Mouse (Mus musculus): ENCODE data around the gene Isy1. TPM values are rescaled to one million over a fixed set of nuclear protein-coding genes. Genes with fewer than 3 reads are reported as not detected.

The Isy1 gene
- polyA plus RNA-seq, 1 experiment from 2014 or later, result 57.3 TPM

DNA sequence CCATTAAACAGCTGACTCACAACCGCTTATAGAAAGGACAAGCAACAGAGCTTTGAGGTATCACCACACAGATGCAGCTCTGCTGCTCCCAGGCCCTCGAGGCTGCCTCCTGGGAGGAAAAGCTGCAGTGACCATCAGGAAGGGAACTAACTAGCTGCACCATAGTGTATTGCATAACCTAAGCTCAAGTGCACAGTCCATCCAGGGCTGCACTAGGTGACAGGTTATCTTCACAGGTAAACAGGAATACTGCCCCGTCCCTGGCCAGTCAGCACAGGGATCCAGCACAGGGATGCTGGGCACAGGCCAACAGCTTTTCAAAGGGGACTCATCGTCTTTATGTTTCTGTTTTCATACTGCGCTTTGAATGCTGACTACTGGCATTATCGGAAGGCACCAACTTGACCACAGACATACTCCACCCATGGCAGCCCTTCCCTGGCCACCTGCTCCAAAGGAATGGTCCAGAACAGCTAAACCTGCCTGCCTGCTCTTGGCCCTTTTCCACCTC is 28.9 kb downstream of the Isy1 start:
- peaks cover 39% of the 10 kb centered on the region for H3K4me1 ChIP-seq
- no peaks in the 10 kb centered on the region for H3K9me3 ChIP-seq (replicated peaks)
- no peak for ATAC-seq (replicated peaks; ENCODE audit: low FRiP score)
- no peaks in the 10 kb centered on the region for H3K27me3 ChIP-seq
- H3K27ac ChIP-seq, result no peak overlapping the region
- no peak overlapping the region for H3K9ac ChIP-seq
- H3K4me2 ChIP-seq, result peak overlapping the region; percentile 94
- WGBS, result 85% methylated on average over 6 of the region's 6 CpGs
- H3K4me3 ChIP-seq (replicated peaks), result peak overlapping the region; percentile 86
- peaks cover under 1% of the 10 kb centered on the region; the same call in 1 of the 2 replicates for H3K36me3 ChIP-seq

DNA sequence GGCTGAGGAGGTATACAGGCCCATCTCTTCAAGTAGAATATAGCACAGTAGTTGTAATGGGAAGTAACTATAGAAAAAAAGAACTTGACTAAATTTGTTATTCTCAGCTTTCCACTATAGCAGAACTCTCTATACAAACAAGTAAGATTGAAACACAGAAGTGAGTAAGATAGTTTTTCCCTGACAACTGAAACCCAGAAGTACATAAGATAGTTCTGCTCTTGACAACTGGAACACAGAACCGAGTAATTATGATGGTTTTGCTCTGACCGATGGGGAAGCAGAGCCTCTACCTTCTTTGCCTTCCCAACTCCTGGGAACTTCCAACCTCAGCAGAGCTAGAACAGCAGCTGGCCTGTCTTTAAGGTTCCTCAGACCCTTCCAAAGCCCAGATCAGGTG is 29.5 kb downstream of the Isy1 start:
- Histone ChIP-seq H3K9ac (no peak overlapping the region), H3K9me3 (replicated peaks) (no peaks in the 10 kb centered on the region), H3K27me3 (no peaks in the 10 kb centered on the region), H3K4me3 (replicated peaks) (no peak overlapping the region), H3K27ac (no peak overlapping the region), H3K36me3 (no peaks in the 10 kb centered on the region; the same call in 1 of the 2 replicates), H3K4me1 (peaks cover 39% of the 10 kb centered on the region), H3K4me2 (peak overlapping the region; percentile 94; the same call in 1 of the 2 replicates)
- ATAC-seq (replicated peaks; ENCODE audit: low FRiP score), result no peak
- WGBS, result 90% methylated on average over 2 of the region's 2 CpGs

GRCm38 (mm10) chr6:87808521-87808920 is 30.1 kb downstream of the Isy1 start:
- Histone ChIP-seq H3K9me3 (replicated peaks) (no peaks in the 10 kb centered on the region), H3K36me3 (no peaks in the 10 kb centered on the region), H3K4me2 (no peak overlapping the region), H3K9ac (no peak overlapping the region), H3K27ac (no peak overlapping the region), H3K4me1 (peaks cover 37% of the 10 kb centered on the region), H3K27me3 (no peaks in the 10 kb centered on the region), H3K4me3 (replicated peaks) (no peak overlapping the region)
- no peak for ATAC-seq (replicated peaks; ENCODE audit: low FRiP score)
- 77% methylated on average over 3 of the region's 3 CpGs for WGBS

GRCm38 (mm10) chr6:87807735-87808440 is 30.7 kb downstream of the Isy1 start:
- H3K9ac ChIP-seq, result no peak overlapping the region
- no peak overlapping the region for H3K4me2 ChIP-seq
- no peak for ATAC-seq (replicated peaks; ENCODE audit: low FRiP score)
- no peaks in the 10 kb centered on the region for H3K9me3 ChIP-seq (replicated peaks)
- no peaks in the 10 kb centered on the region for H3K36me3 ChIP-seq
- H3K27me3 ChIP-seq, result no peaks in the 10 kb centered on the region
- no peak overlapping the region for H3K27ac ChIP-seq
- H3K4me3 ChIP-seq (replicated peaks), result no peak overlapping the region
- peaks cover 32% of the 10 kb centered on the region for H3K4me1 ChIP-seq
- 85% methylated on average over 4 of the region's 4 CpGs for WGBS

DNA sequence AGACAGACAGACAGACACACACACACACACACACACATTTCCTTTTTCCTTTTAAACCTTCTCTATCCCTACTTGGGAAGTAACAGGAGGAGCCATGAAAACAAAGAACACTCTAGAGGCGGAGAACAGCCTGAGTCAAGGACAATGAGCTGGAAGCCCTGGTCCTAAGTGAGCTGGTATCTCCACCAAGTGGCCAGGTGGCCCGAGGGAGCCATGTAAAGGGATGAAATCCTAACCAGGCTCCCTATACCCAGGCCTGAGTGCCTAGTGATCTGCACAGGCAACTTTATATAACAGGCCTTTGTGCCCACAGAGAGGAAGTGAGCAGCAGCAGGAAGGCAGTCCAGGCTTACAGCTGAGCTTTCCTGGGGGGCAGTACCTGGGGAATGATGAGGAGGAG is 31.7 kb downstream of the Isy1 start:
- Histone ChIP-seq H3K4me2 (no peak overlapping the region), H3K4me3 (replicated peaks) (no peak overlapping the region), H3K4me1 (peaks cover 23% of the 10 kb centered on the region), H3K9ac (no peak overlapping the region), H3K9me3 (replicated peaks) (no peaks in the 10 kb centered on the region), H3K27ac (peak overlapping the region; percentile 9; the same call in 1 of the 2 replicates), H3K27me3 (no peaks in the 10 kb centered on the region), H3K36me3 (no peaks in the 10 kb centered on the region)
- no peak for ATAC-seq (replicated peaks; ENCODE audit: low FRiP score)
- WGBS, result 49% methylated on average over 2 of the region's 2 CpGs

DNA sequence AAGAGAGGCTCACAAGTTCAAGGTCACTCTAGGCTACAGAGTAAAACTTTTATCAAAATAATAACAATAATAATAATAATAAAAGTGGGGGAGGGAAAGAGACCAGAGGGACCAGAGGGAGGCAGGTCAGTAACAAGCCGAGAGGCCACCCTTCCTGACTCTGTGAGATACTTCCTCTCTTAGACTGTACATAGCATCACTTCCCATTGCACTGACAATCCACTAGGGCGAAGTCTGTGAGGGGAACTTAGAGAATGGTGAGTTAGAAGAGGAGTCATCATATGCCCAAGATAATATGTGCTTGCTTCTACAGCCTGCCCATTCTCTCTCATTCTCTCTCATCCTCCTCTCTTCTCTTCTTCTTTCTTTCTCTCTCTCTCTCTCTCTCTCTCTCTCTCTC is 32.6 kb downstream of the Isy1 start:
- H3K36me3 ChIP-seq, result no peaks in the 10 kb centered on the region
- no peak overlapping the region for H3K4me3 ChIP-seq (replicated peaks)
- H3K9ac ChIP-seq, result no peak overlapping the region
- no peaks in the 10 kb centered on the region for H3K9me3 ChIP-seq (replicated peaks)
- H3K4me2 ChIP-seq, result no peak overlapping the region
- no peaks in the 10 kb centered on the region for H3K27me3 ChIP-seq
- 74% methylated on average over 2 of the region's 2 CpGs for WGBS
- peaks cover 23% of the 10 kb centered on the region for H3K4me1 ChIP-seq
- H3K27ac ChIP-seq, result no peak overlapping the region
- no peak for ATAC-seq (replicated peaks; ENCODE audit: low FRiP score)

DNA sequence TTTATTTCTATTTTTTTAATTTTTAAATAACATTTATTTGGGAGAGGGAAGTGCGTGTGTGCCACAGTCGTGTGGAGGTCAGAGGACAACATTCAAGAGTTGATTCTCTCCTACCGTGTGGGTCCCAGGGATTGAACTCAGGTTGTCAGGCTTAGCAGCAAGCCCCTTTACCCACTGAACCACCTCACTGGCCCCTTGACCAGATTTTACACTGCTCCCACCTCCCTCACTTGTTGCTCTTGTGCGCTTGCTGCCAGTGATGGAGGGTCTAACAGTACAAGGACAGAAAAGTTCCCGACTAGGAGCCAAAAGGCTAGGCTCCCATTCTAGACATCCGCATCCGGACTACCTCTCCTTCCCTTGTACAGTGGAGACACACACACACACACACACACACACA is 33.1 kb downstream of the Isy1 start:
- WGBS, result 89% methylated on average over 7 of the region's 7 CpGs
- no peaks in the 10 kb centered on the region for H3K9me3 ChIP-seq (replicated peaks)
- no peaks in the 10 kb centered on the region for H3K27me3 ChIP-seq
- H3K4me1 ChIP-seq, result peaks cover 18% of the 10 kb centered on the region
- H3K4me3 ChIP-seq (replicated peaks), result no peak overlapping the region
- no peak overlapping the region for H3K9ac ChIP-seq
- no peak for ATAC-seq (replicated peaks; ENCODE audit: low FRiP score)
- H3K27ac ChIP-seq, result no peak overlapping the region
- no peaks in the 10 kb centered on the region for H3K36me3 ChIP-seq
- no peak overlapping the region for H3K4me2 ChIP-seq

DNA sequence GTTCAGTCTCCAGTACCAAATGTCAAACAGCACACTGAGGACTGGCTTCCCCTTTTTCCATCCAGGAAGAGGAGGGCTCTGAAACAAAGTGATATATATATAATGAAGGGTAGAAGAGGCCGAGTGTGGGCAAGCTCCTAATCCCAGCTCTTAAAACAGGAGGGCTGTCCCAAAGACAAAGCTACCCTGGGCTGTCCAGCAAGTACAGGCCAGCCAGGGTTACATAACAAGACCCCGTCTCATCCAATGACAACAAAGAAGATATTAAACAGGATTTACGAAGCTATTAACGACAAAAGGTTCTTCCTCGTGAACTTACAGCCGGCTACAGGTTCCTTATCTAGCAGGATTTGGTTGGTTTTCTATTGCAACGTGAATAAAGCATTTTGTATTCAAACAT is 33.7 kb downstream of the Isy1 start:
- no peaks in the 10 kb centered on the region for H3K9me3 ChIP-seq (replicated peaks)
- peaks cover 13% of the 10 kb centered on the region for H3K4me1 ChIP-seq
- no peak overlapping the region for H3K4me3 ChIP-seq (replicated peaks)
- ATAC-seq (replicated peaks; ENCODE audit: low FRiP score), result no peak
- no peak overlapping the region for H3K27ac ChIP-seq
- no peaks in the 10 kb centered on the region for H3K27me3 ChIP-seq
- no peak overlapping the region for H3K4me2 ChIP-seq
- no peak overlapping the region for H3K9ac ChIP-seq
- no peaks in the 10 kb centered on the region for H3K36me3 ChIP-seq
- WGBS, result 56% methylated on average over 7 of the region's 7 CpGs

DNA sequence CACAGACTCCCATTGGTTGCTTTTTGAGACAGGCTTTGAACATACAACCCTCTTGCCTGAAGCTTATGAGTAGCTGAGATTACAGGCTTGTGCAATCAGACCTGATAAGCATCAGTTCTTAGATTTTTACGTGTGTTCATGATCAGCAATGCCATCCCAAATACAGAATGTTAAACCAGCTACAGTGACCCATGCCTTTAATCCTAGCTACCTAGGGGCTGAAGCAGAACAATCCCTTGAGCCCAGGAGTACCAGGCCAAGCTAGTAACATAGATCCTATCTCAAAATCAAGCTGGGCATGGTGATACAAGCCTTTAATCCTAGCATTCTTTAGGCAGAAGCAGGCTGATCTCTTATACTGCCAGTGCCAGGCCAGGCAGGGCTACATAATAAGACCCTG is 34.6 kb downstream of the Isy1 start:
- Histone ChIP-seq H3K4me2 (no peak overlapping the region), H3K4me1 (peaks cover 6% of the 10 kb centered on the region; the same call in 1 of the 2 replicates), H3K9ac (no peak overlapping the region), H3K27me3 (no peaks in the 10 kb centered on the region), H3K36me3 (no peaks in the 10 kb centered on the region), H3K27ac (no peak overlapping the region), H3K4me3 (replicated peaks) (no peak overlapping the region), H3K9me3 (replicated peaks) (no peaks in the 10 kb centered on the region)
- no peak for ATAC-seq (replicated peaks; ENCODE audit: low FRiP score)
- WGBS, result 77% methylated on average over 1 of the region's 1 CpGs

DNA sequence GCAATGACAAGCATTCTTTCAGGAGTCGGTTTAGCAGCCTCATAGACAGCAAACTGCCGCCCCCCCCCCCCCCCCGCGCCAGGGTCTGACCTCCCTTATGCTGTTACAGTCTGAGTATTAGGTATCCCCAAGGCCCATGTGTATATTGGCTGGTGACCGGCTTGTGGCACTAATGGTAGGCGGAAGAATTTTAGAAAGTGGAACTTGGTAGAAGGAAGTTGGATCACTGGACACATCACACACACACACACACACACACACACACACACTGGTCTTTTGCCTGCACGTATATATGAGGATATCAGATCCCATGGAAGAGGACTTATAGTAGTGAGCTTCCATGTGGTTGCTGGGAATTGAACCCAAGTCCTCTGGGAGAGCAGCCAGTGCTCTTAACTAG is 36.1 kb downstream of the Isy1 start:
- H3K9ac ChIP-seq, result no peak overlapping the region
- ATAC-seq (replicated peaks; ENCODE audit: low FRiP score), result no peak
- WGBS, result 90% methylated on average over 5 of the region's 7 CpGs
- no peak overlapping the region for H3K4me3 ChIP-seq (replicated peaks)
- H3K4me2 ChIP-seq, result no peak overlapping the region
- no peaks in the 10 kb centered on the region for H3K9me3 ChIP-seq (replicated peaks)
- no peak overlapping the region for H3K27ac ChIP-seq
- peaks cover 12% of the 10 kb centered on the region for H3K4me1 ChIP-seq
- H3K27me3 ChIP-seq, result no peaks in the 10 kb centered on the region
- no peaks in the 10 kb centered on the region for H3K36me3 ChIP-seq

DNA sequence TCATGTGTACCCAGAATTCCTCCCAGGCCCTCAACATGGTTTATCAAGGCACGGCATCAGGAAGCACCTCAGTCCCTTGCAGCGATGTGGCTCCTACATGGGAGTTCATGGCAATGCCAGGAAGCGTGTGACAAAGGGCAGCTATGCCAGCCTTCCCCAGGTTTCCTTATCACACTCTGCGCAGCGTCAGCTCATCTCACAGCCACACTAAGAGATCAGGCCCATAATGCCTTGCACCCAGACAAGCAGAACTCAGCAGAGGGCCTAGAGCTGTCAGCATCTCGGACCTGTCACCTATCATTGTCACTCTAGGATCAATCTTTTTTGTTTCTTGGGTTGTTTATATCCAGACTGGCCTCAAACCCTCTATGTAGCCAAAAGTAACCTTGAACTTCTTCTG is 39.0 kb downstream of the Isy1 start:
- peaks cover 11% of the 10 kb centered on the region for H3K4me1 ChIP-seq
- H3K9ac ChIP-seq, result no peak overlapping the region
- H3K27me3 ChIP-seq, result no peaks in the 10 kb centered on the region
- H3K36me3 ChIP-seq, result 0 out of 2 replicates have a peak, but pooled peaks cover 1% of the 10 kb centered on the region
- H3K9me3 ChIP-seq (replicated peaks), result no peaks in the 10 kb centered on the region
- H3K4me3 ChIP-seq (replicated peaks), result no peak overlapping the region
- no peak overlapping the region for H3K27ac ChIP-seq
- WGBS, result 92% methylated on average over 6 of the region's 6 CpGs
- H3K4me2 ChIP-seq, result no peak overlapping the region
- no peak for ATAC-seq (replicated peaks; ENCODE audit: low FRiP score)

- 17% methylated on average over 2 of the region's 2 CpGs for WGBS
- ATAC-seq (replicated peaks; ENCODE audit: low FRiP score), result no peak
- Histone ChIP-seq H3K36me3 (peaks cover 15% of the 10 kb centered on the region), H3K27ac (no peak overlapping the region), H3K4me3 (replicated peaks) (no peak overlapping the region), H3K27me3 (no peaks in the 10 kb centered on the region), H3K4me2 (no peak overlapping the region), H3K4me1 (peaks cover 11% of the 10 kb centered on the region), H3K9ac (no peak overlapping the region), H3K9me3 (replicated peaks) (no peaks in the 10 kb centered on the region)
Observed at GRCm38 (mm10) chr6:87797321-87797720, 41.3 kb downstream of the Isy1 start.
